Mouse (Mus musculus): Measurements from ENCODE around the gene Psip1. TPM values are rescaled to one million over a fixed set of nuclear protein-coding genes. Genes with fewer than 3 reads are reported as not detected.

Psip1 gene
- polyA plus RNA-seq, 1 experiment from 2014 or later, result 36.1 TPM

DNA sequence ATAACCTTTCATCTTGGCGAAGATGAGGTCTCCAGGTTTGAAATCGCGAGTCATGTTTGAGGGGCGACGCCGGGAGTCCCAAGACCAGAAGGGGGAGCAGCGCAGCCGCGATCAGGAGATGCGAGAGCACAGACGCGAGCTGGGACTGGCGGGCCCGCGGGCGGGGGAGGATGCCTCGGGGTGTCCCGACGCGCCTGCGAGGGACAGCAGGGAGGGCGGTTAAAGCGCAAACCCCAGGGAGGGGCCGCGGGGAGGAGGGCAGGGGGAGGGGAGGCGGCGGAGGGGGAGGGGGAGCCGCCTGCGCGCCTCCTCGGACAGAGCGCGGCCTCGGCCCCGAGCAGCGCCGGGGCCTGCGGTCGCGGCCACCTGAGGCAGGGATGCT is 533 bp downstream of the Psip1 start:
- peak; percentile 84 for ATAC-seq (ENCODE audit: low read depth)
- WGBS (ENCODE audit: insufficient replicate concordance), result under 1% methylated on average over 29 of the region's 40 CpGs
- Histone ChIP-seq H3K27me3 (ENCODE audit: control insufficient read depth, insufficient read depth, low read depth, low read length) (no peaks in the 10 kb centered on the region), H3K4me2 (ENCODE audit: low read depth, low read length) (peak overlapping the region; percentile 81), H3K4me1 (ENCODE audit: control insufficient read depth, low read depth, low read length) (peaks cover 8% of the 10 kb centered on the region), H3K9ac (ENCODE audit: low read depth, low read length) (peak overlapping the region; percentile 87), H3K36me3 (ENCODE audit: control insufficient read depth, insufficient read depth) (peaks cover 20% of the 10 kb centered on the region; the same call in 1 of the 2 replicates), H3K27ac (ENCODE audit: low read length) (peak overlapping the region; percentile 96), H3K9me3 (replicated peaks; ENCODE audit: control insufficient read depth, low read length) (no peaks in the 10 kb centered on the region), H3K4me3 (ENCODE audit: low read depth, low read length) (peak overlapping the region; percentile 88)

DNA sequence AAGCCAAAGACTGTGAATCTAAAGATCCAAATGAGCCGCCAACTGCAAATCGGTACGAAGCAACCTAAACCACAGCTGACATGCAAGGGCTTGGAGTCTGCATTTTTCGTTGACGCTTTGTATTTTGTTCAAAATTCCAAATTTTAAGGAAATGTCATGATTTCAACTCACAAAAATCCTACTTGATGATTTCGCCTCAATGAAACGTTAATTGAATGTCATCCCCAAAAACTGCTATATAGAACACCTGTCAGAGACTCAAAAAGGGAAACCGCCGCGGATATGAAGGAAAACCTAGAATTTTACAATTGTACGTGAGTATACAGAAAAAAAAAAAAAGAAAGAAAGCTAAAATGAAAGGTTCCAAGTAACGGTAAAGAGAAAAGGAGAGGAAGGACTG is 1.0 kb downstream of the Psip1 start:
- no peak for ATAC-seq (ENCODE audit: low read depth)
- H3K9me3 ChIP-seq (replicated peaks; ENCODE audit: control insufficient read depth, low read length), result no peaks in the 10 kb centered on the region
- H3K27me3 ChIP-seq (ENCODE audit: control insufficient read depth, insufficient read depth, low read depth, low read length), result no peaks in the 10 kb centered on the region
- peak overlapping the region; percentile 88 for H3K4me3 ChIP-seq (ENCODE audit: low read depth, low read length)
- peaks cover 8% of the 10 kb centered on the region for H3K4me1 ChIP-seq (ENCODE audit: control insufficient read depth, low read depth, low read length)
- H3K9ac ChIP-seq (ENCODE audit: low read depth, low read length), result peak overlapping the region; percentile 87
- H3K36me3 ChIP-seq (ENCODE audit: control insufficient read depth, insufficient read depth), result peaks cover 21% of the 10 kb centered on the region; the same call in 1 of the 2 replicates
- peak overlapping the region; percentile 81 for H3K4me2 ChIP-seq (ENCODE audit: low read depth, low read length)
- H3K27ac ChIP-seq (ENCODE audit: low read length), result peak overlapping the region; percentile 96
- 30% methylated on average over 12 of the region's 12 CpGs for WGBS (ENCODE audit: insufficient replicate concordance)

DNA sequence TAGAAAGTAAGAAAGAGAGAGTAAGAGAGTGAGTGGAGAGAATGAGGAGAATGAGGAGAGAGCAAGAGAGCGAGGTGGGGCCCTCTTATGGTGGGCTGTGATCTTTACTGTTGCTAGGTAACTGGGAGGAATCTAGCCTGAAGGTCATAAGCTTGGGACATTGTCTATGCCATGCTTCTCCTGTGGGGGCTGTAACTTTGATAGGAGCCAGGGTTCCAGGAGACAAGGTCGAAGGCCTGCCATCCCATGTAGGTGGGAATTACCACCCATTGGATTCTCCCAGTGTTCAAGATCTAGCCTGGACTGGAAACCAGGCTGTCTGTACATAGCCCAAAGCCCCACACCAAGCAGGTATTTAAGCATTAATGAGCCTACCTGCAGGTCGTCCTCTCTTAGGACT is 18.1 kb downstream of the Psip1 start:
- Histone ChIP-seq H3K27me3 (ENCODE audit: control insufficient read depth, insufficient read depth, low read depth, low read length) (no peaks in the 10 kb centered on the region), H3K36me3 (ENCODE audit: control insufficient read depth, insufficient read depth) (peaks cover 43% of the 10 kb centered on the region), H3K4me2 (ENCODE audit: low read depth, low read length) (no peak overlapping the region), H3K27ac (ENCODE audit: low read length) (no peak overlapping the region), H3K9ac (ENCODE audit: low read depth, low read length) (no peak overlapping the region), H3K4me3 (ENCODE audit: low read depth, low read length) (no peak overlapping the region), H3K4me1 (ENCODE audit: control insufficient read depth, low read depth, low read length) (no peaks in the 10 kb centered on the region), H3K9me3 (replicated peaks; ENCODE audit: control insufficient read depth, low read length) (no peaks in the 10 kb centered on the region)
- WGBS (ENCODE audit: insufficient replicate concordance), result 75% methylated on average over 3 of the region's 3 CpGs
- ATAC-seq (ENCODE audit: low read depth), result no peak

GRCm38 (mm10) chr4:83467615-83468014 is 18.6 kb downstream of the Psip1 start:
- Histone ChIP-seq H3K4me1 (ENCODE audit: control insufficient read depth, low read depth, low read length) (no peaks in the 10 kb centered on the region), H3K4me2 (ENCODE audit: low read depth, low read length) (no peak overlapping the region), H3K27me3 (ENCODE audit: control insufficient read depth, insufficient read depth, low read depth, low read length) (no peaks in the 10 kb centered on the region), H3K4me3 (ENCODE audit: low read depth, low read length) (no peak overlapping the region), H3K27ac (ENCODE audit: low read length) (no peak overlapping the region), H3K9me3 (replicated peaks; ENCODE audit: control insufficient read depth, low read length) (no peaks in the 10 kb centered on the region), H3K36me3 (ENCODE audit: control insufficient read depth, insufficient read depth) (peaks cover 42% of the 10 kb centered on the region), H3K9ac (ENCODE audit: low read depth, low read length) (no peak overlapping the region)
- 86% methylated on average over 7 of the region's 7 CpGs for WGBS (ENCODE audit: insufficient replicate concordance)
- no peak for ATAC-seq (ENCODE audit: low read depth)

DNA sequence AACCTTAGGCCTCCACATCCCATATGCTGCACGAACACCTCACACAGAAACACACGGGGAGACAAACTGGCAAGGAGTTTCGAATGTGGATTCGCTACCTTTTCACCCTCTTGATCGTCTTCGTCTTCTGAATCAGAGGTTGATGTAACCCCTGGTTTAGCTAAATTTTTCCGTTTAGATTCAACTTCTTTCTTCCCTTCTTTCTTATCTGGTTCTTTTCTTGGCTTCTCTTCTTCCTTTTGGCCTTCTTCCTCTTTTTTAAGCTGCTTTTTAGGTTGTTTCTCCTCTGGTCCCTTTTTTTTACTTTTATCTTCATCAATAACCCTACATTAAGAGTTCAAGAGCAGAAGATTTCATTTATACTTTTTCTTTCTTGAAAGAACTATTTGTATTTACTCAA is 21.4 kb downstream of the Psip1 start:
- Histone ChIP-seq H3K4me2 (ENCODE audit: low read depth, low read length) (no peak overlapping the region), H3K9ac (ENCODE audit: low read depth, low read length) (no peak overlapping the region), H3K27ac (ENCODE audit: low read length) (no peak overlapping the region), H3K27me3 (ENCODE audit: control insufficient read depth, insufficient read depth, low read depth, low read length) (no peaks in the 10 kb centered on the region), H3K9me3 (replicated peaks; ENCODE audit: control insufficient read depth, low read length) (no peaks in the 10 kb centered on the region), H3K36me3 (ENCODE audit: control insufficient read depth, insufficient read depth) (peaks cover 27% of the 10 kb centered on the region), H3K4me3 (ENCODE audit: low read depth, low read length) (no peak overlapping the region), H3K4me1 (ENCODE audit: control insufficient read depth, low read depth, low read length) (no peaks in the 10 kb centered on the region)
- no peak for ATAC-seq (ENCODE audit: low read depth)
- 75% methylated on average over 7 of the region's 7 CpGs for WGBS (ENCODE audit: insufficient replicate concordance)

- Histone ChIP-seq H3K27ac (ENCODE audit: low read length) (no peak overlapping the region), H3K9ac (ENCODE audit: low read depth, low read length) (no peak overlapping the region), H3K4me1 (ENCODE audit: control insufficient read depth, low read depth, low read length) (no peaks in the 10 kb centered on the region), H3K9me3 (replicated peaks; ENCODE audit: control insufficient read depth, low read length) (no peaks in the 10 kb centered on the region), H3K36me3 (ENCODE audit: control insufficient read depth, insufficient read depth) (peaks cover 37% of the 10 kb centered on the region), H3K4me2 (ENCODE audit: low read depth, low read length) (no peak overlapping the region), H3K4me3 (ENCODE audit: low read depth, low read length) (no peak overlapping the region), H3K27me3 (ENCODE audit: control insufficient read depth, insufficient read depth, low read depth, low read length) (no peaks in the 10 kb centered on the region)
- ATAC-seq (ENCODE audit: low read depth), result no peak
- 85% methylated on average over 5 of the region's 5 CpGs for WGBS (ENCODE audit: insufficient replicate concordance)
These were observed 26.2 kb downstream of the Psip1 start for GRCm38 (mm10) chr4:83460106-83460505.

GRCm38 (mm10) chr4:83450785-83451184 is 35.5 kb downstream of the Psip1 start:
- H3K9ac ChIP-seq (ENCODE audit: low read depth, low read length), result no peak overlapping the region
- WGBS (ENCODE audit: insufficient replicate concordance), result 69% methylated on average over 4 of the region's 4 CpGs
- no peak overlapping the region for H3K27ac ChIP-seq (ENCODE audit: low read length)
- no peak overlapping the region for H3K4me3 ChIP-seq (ENCODE audit: low read depth, low read length)
- peaks cover 30% of the 10 kb centered on the region for H3K36me3 ChIP-seq (ENCODE audit: control insufficient read depth, insufficient read depth)
- H3K27me3 ChIP-seq (ENCODE audit: control insufficient read depth, insufficient read depth, low read depth, low read length), result no peaks in the 10 kb centered on the region
- no peak for ATAC-seq (ENCODE audit: low read depth)
- H3K9me3 ChIP-seq (replicated peaks; ENCODE audit: control insufficient read depth, low read length), result no peaks in the 10 kb centered on the region
- H3K4me2 ChIP-seq (ENCODE audit: low read depth, low read length), result no peak overlapping the region
- no peaks in the 10 kb centered on the region for H3K4me1 ChIP-seq (ENCODE audit: control insufficient read depth, low read depth, low read length)

DNA sequence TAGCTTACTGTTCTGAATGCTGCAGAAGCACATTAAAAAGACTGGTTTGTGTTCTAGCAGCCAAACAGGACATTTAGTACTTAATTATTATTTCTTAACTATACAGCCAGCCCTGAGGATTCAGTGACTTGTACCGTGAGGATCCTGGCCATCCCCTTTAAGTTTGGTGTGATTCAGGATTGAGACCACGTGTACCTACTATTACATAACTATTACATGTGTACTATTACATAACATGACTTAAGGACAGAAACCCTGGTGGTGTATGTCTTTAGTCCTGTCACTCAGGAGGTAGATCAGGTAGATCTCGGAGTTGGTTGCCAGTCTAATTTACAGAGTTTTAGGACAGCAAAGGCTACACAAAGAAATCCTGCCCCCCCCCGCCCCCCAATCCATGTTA is 45.2 kb downstream of the Psip1 start:
- Histone ChIP-seq H3K27me3 (ENCODE audit: control insufficient read depth, insufficient read depth, low read depth, low read length) (no peaks in the 10 kb centered on the region), H3K36me3 (ENCODE audit: control insufficient read depth, insufficient read depth) (peaks cover 13% of the 10 kb centered on the region), H3K4me2 (ENCODE audit: low read depth, low read length) (no peak overlapping the region), H3K4me1 (ENCODE audit: control insufficient read depth, low read depth, low read length) (no peaks in the 10 kb centered on the region; the same call in 1 of the 2 replicates), H3K27ac (ENCODE audit: low read length) (no peak overlapping the region), H3K4me3 (ENCODE audit: low read depth, low read length) (no peak overlapping the region), H3K9ac (ENCODE audit: low read depth, low read length) (no peak overlapping the region), H3K9me3 (replicated peaks; ENCODE audit: control insufficient read depth, low read length) (no peaks in the 10 kb centered on the region)
- 73% methylated on average over 4 of the region's 4 CpGs for WGBS (ENCODE audit: insufficient replicate concordance)
- no peak for ATAC-seq (ENCODE audit: low read depth)

DNA sequence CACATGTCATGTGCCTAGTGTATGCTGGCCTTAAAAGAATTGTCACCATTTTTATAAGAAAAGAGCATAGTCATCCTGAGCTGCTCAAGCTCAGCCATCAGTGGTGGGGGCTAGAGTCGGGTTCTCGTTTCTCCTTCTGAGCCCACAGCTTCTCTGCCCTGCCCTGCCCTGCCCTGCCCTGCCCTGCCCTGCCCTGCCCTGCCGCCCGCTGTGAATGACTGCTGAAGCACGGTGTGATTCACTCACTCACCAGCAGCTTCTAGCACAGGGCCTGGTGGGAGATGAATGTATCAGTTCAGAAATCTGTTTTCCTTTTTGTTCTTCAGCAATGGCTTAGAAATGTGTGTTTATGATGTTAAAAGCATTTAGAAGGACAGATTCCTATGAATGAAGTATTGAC is 47.2 kb downstream of the Psip1 start:
- ATAC-seq (ENCODE audit: low read depth), result no peak
- WGBS (ENCODE audit: insufficient replicate concordance), result 41% methylated on average over 5 of the region's 5 CpGs
- H3K27ac ChIP-seq (ENCODE audit: low read length), result no peak overlapping the region
- H3K36me3 ChIP-seq (ENCODE audit: control insufficient read depth, insufficient read depth), result peaks cover 15% of the 10 kb centered on the region
- H3K9ac ChIP-seq (ENCODE audit: low read depth, low read length), result no peak overlapping the region
- no peaks in the 10 kb centered on the region; the same call in 1 of the 2 replicates for H3K4me1 ChIP-seq (ENCODE audit: control insufficient read depth, low read depth, low read length)
- no peaks in the 10 kb centered on the region for H3K9me3 ChIP-seq (replicated peaks; ENCODE audit: control insufficient read depth, low read length)
- no peaks in the 10 kb centered on the region for H3K27me3 ChIP-seq (ENCODE audit: control insufficient read depth, insufficient read depth, low read depth, low read length)
- no peak overlapping the region for H3K4me2 ChIP-seq (ENCODE audit: low read depth, low read length)
- H3K4me3 ChIP-seq (ENCODE audit: low read depth, low read length), result no peak overlapping the region
